Mouse (Mus musculus) MEL (cell line): ENCODE results near the gene Adamts4.

ENCODE experiments used
- MAZ ChIP-seq: IDR thresholded peaks from 2 replicates; pipeline ENCODE4 v1.6.1; 2012; ENCODE audit warnings: low read depth, mild to moderate bottlenecking, inconsistent platforms, low read length, improper control_type of control experiment
- ZC3H11A ChIP-seq: IDR thresholded peaks from 2 replicates; pipeline ENCODE4 v1.6.1; 2012; ENCODE audit warnings: low read depth, mild to moderate bottlenecking, inconsistent platforms, low read length, improper control_type of control experiment

DNA sequence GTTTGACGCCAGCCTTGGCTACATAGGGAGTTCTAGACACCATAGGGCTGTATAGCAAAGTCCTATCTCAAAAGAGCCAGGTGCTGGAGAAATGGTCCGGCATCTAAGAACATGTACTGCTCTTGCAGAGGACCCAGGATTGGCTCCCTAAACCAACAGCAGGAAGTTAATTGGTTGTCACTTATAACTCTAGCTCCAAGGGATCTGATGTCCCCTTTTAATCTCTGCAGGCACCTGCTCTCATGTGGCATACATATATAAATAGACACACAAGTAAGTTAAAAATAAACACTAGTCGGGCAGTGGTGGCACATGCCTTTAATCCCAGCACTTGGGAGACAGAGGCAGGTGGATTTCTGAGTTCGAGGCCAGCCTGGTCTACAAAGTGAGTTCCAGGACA is 14.4 kb upstream of the Adamts4 start:
- no peak for TF ChIP-seq ZC3H11A
- no peak for TF ChIP-seq MAZ
